Mouse (Mus musculus) limb, embryonic 10.5 days (tissue): ENCODE data around the gene Olfr312. TPM values are rescaled to one million over a fixed set of nuclear protein-coding genes. Genes with fewer than 3 reads are reported as not detected.
A peak's percentile ranks its signal among the peaks of the same experiment; 100 is the strongest.
"Not testable (repeated sequence)": the region's sequence is repeated elsewhere in the genome, so short reads cannot be mapped to it uniquely, and the experiment has no call there.

Source experiments
- DNase-seq: peaks from one replicate; pipeline ENCODE4 v3.0.0-alpha.2; 2017; ENCODE audit warnings: low spot score
- H3K27ac ChIP-seq: fragments of 300-500 bp; sonication (generic); 2 replicates; pipeline ENCODE4 v1.5.1; 2016; ENCODE audit warnings: mild to moderate bottlenecking
- H3K27me3 ChIP-seq: fragments of 300-500 bp; sonication (generic); 2 replicates; pipeline ENCODE4 v1.6.1; 2016; ENCODE audit warnings: low read depth, mild to moderate bottlenecking; ENCODE audit not compliant: poor library complexity, severe bottlenecking
- H3K36me3 ChIP-seq: fragments of 300-500 bp; sonication (generic); 2 replicates; pipeline ENCODE4 v1.6.1; 2016; ENCODE audit warnings: mild to moderate bottlenecking, moderate library complexity
- H3K4me1 ChIP-seq: fragments of 300-500 bp; sonication (generic); 2 replicates; pipeline ENCODE4 v1.6.1; 2016
- H3K4me3 ChIP-seq: fragments of 300-500 bp; sonication (generic); 2 replicates; pipeline ENCODE4 v1.5.1; 2016; ENCODE audit warnings: mild to moderate bottlenecking, moderate library complexity
- H3K9me3 ChIP-seq: fragments of 300-500 bp; sonication (generic); replicated peaks from 2 replicates; pipeline ENCODE4 v1.6.1; 2016; ENCODE audit warnings: mild to moderate bottlenecking
- WGBS: fragments of 180-500 bp; shearing (Covaris S2); methylation state at CpG from one replicate; pipeline ENCODE4 v1.1.7; 2016; 5-methylcytosine and 5-hydroxymethylcytosine counted together
- polyA plus RNA-seq: library from polyadenylated mRNA; unstranded; fragments of >200 nt; fragmentation: Nextera tagmentation; extraction: Ambion mirVana; gene quantifications from 2 replicates; pipeline ENCODE4 v1.2.1, GENCODE M21; 2016

The Olfr312 gene
- polyA plus RNA-seq, 1 experiment from 2014 or later, result not detected

DNA sequence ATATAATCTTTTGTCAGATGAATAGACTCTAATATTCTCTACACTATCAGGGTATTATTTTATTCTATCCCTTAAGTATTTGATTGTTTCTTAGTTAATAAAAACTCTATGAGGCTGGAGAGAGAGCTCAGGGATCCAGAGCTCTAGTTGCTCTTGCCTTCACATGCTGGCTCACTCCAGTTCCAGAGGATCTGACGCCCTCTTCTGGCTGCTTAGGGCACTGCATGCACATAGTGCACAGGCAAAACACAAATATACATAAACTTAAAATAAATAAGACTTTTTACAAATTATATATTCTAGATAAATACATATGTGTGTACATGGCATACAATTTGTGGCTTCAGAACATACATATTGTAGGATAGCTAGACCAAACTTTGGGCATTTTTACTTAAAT, 17.0 kb upstream of the Olfr312 start:
- Histone ChIP-seq H3K36me3 (no peaks in the 10 kb centered on the region), H3K4me3 (no peak overlapping the region), H3K27ac (no peak overlapping the region), H3K4me1 (no peaks in the 10 kb centered on the region), H3K27me3 (no peaks in the 10 kb centered on the region), H3K9me3 (no peaks in the 10 kb centered on the region)
- 3% methylated on average over 1 of the region's 1 CpGs for WGBS
- DNase-seq, result no peak

DNA sequence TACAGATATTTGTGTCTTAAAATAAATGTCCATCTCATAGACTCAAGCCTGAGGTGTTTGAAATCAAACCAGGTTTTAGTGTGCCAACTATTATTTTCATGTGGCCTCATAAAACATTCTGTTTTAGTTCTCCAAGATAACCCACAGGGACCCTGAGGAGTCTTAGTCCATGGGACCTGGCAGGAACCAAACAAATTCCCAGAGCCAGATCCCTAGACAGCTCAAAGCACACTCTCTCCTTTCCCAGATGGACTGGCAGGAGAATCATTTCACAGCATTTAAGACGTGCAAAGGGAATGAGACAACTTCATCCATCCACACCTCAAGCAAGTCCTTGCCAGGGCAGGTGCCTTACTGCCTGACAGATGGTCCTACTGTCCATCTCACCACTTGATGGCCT, 14.3 kb upstream of the Olfr312 start, which contains the start of gene Olfr313:
Gene Olfr313, plus strand, starts transcription at position 301 of the 400 bp plus-strand sequence.
- H3K36me3 ChIP-seq, DNase-seq, H3K4me3 ChIP-seq, H3K4me1 ChIP-seq, H3K27ac ChIP-seq, H3K9me3 ChIP-seq, H3K27me3 ChIP-seq: not testable (repeated sequence)
- WGBS, result 57% methylated on average over 1 of the region's 1 CpGs

DNA sequence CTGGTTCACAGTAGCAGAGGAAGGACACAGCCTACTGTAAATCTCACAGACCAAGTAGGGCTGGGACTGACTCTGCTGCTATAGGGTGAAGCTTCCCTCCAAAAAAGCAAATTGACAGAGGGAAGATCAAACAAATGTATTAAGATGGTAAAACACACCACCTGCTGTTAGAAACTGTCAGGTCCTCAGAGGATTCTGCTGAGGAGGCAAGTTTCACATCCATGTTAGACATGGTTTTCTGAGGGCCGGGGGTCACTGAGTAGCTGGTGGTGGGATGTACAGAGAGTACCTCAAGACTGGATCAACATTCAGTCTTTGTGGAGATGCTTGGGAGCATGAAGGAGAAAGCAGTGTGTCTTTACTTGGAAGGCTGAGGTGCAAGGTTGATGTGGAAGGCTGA, 13.4 kb upstream of the Olfr312 start:
- no peaks in the 10 kb centered on the region for H3K9me3 ChIP-seq
- H3K4me3 ChIP-seq, result no peak overlapping the region
- no peaks in the 10 kb centered on the region for H3K27me3 ChIP-seq
- no peak for DNase-seq
- no peaks in the 10 kb centered on the region for H3K4me1 ChIP-seq
- H3K27ac ChIP-seq, result no peak overlapping the region
- WGBS, result 83% methylated on average over 1 of the region's 1 CpGs
- H3K36me3 ChIP-seq, result no peaks in the 10 kb centered on the region

DNA sequence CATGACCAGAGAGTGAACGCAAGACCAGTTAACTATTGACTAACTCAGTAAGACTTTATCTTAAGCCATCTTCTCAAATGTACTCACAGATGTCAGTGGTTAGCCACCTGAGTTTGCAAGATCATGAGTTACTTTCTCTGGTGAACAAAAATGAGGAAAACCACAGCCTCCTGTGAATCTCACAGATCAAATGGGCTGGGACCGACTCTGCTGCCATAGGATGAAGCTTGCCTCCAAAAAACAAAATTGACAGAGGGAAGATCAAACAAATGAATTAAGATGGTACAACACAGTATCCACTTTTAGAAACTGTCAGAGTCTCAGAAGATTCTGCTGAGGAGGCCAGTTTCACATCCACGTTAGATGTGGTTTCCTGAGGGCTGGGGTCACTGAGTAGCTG, 727 bp downstream of the Olfr312 start:
- H3K27ac ChIP-seq, result no peak overlapping the region
- no peaks in the 10 kb centered on the region for H3K36me3 ChIP-seq
- H3K27me3 ChIP-seq, result no peaks in the 10 kb centered on the region
- H3K4me1 ChIP-seq, result no peaks in the 10 kb centered on the region
- no peaks in the 10 kb centered on the region for H3K9me3 ChIP-seq
- 86% methylated on average over 3 of the region's 3 CpGs for WGBS
- DNase-seq, result no peak
- no peak overlapping the region for H3K4me3 ChIP-seq

DNA sequence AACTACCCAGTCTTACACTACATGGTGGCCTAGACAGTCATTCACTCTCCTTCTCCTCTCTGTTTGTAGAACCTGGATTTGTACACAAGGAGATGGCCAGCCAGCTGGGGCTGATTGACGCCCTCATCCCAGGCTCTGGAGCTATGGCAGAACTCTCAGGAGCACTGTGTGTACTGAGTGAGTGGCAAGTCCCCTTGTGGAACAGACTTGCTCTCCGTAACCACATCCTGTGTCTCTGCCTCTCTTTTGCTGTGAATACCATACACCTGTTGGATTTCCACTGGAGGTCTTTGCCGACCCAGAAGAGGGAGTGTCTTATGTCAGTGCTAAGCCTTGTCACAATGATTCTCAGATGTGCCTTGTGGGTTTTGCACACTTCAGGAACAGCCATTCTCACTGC, 3.5 kb downstream of the Olfr312 start:
- not testable (repeated sequence) for DNase-seq, H3K27ac ChIP-seq, H3K4me3 ChIP-seq, H3K27me3 ChIP-seq, H3K4me1 ChIP-seq, H3K36me3 ChIP-seq, H3K9me3 ChIP-seq
- 76% methylated on average over 3 of the region's 3 CpGs for WGBS

DNA sequence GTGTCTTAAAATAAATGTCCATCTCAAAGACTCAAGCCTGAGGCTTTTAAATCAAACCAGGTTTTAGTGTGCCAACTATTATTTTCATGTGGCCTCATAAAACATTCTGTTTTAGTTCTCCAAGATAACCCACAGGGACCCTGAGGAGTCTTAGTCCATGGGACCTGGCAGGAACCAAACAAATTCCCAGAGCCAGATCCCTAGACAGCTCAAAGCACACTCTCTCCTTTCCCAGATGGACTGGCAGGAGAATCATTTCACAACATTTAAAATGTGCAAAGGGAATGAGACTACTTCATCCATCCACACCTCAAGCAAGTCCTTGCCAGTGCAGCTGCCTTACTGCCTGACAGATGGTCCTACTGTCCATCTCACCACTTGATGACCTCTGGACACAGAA, 9.9 kb downstream of the Olfr312 start, which contains the start of gene Olfr311:
Gene Olfr311, plus strand, starts transcription at position 301 of the 400 bp plus-strand sequence.
- H3K9me3 ChIP-seq, H3K36me3 ChIP-seq, H3K27me3 ChIP-seq, H3K27ac ChIP-seq, H3K4me3 ChIP-seq, DNase-seq, H3K4me1 ChIP-seq: not testable (repeated sequence)

DNA sequence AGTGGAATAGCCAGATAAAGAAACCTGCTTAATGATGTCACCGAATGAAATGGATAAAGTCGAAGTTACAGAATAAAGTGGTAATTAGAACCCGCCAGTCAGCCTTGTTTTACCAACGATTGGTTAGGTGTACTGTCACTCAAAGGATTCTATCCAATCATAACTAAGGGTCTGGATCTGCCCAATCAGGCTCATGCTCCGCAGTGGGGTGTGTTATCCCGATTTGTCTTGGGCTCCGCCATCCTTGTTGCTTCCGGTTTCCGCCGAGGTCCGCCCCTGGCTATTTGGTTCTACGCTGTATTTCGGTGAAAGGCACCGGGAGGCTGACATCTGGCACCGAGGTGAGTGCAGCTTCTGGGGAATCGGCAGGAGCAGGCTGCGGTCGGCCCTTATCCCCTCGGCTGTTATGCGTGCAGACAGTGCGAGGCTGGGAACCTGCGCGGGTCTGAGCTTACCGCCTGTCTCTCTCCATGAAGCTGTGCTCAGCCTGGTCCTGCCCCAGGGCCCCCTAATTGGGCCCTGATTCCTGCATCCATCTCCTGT, 18.0 kb downstream of the Olfr312 start, which contains the start of gene Gm12258:
Gene Gm12258, plus strand, starts transcription at position 240 of the 543 bp plus-strand sequence.
- peak; percentile 86 for DNase-seq
- WGBS, result under 1% methylated on average over 24 of the region's 24 CpGs
- peak within 1 kb of the TSS; percentile 83 for H3K27ac ChIP-seq

DNA sequence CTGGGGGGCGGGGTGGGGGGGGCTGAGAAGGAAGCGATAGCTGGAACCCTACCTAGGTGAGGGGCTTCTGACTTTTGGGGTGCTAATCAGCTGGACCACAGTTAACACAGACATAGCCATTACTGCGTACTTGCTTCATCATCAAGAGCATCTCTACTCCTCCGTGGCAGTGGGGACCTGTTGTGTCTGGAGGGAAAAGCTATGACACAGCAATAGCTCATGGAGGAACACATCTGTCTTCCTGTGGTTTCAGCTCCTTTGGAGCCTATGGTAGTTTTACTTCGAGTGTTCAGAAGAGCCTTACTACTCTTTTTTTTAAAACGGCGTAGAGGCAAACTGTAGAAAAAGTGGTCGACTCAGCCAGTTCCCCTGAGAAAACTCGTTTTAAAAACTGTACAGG, 18.6 kb downstream of the Olfr312 start:
- H3K27ac ChIP-seq, result peak overlapping the region; percentile 83
- H3K27me3 ChIP-seq, result no peaks in the 10 kb centered on the region
- DNase-seq, result no peak
- peaks cover 38% of the 10 kb centered on the region for H3K36me3 ChIP-seq
- H3K4me1 ChIP-seq, result peaks cover 10% of the 10 kb centered on the region
- WGBS, result 51% methylated on average over 9 of the region's 9 CpGs
- H3K4me3 ChIP-seq, result peak overlapping the region; percentile 86
- H3K9me3 ChIP-seq, result no peaks in the 10 kb centered on the region

More for the DNA sequence above, 18.0 kb downstream of the Olfr312 start, which contains the start of gene Gm12258:
- peak within 1 kb of the TSS; percentile 86 for H3K4me3 ChIP-seq
- H3K4me1 ChIP-seq, result peaks cover 10% of the 10 kb centered on the region
- no peaks in the 10 kb centered on the region for H3K27me3 ChIP-seq
- H3K36me3 ChIP-seq, result peaks cover 33% of the 10 kb centered on the region
- H3K9me3 ChIP-seq, result no peaks in the 10 kb centered on the region

DNA sequence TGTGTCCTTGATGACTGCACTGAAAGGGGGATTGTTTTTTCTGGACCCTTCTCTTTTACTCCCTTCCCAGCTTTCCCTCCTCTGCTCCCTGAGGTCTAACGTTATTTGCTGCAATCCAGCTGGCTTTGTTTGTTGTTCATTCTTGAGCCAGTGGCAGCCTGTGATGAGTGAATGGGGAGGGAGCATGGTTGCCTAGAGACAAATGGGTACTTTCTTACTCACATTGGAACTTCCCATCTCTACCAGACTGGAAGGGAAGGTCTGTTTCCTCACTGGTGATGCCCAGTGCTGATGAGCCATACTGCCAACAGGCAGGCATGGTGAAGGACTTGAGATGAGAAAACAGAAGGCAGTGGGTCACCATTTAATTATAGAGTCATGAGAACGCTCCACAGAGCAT, 20.7 kb downstream of the Olfr312 start:
- no peak for DNase-seq
- Histone ChIP-seq H3K4me3 (no peak overlapping the region), H3K4me1 (peaks cover 10% of the 10 kb centered on the region), H3K36me3 (peaks cover 47% of the 10 kb centered on the region), H3K9me3 (no peaks in the 10 kb centered on the region), H3K27me3 (no peaks in the 10 kb centered on the region), H3K27ac (no peak overlapping the region)
- WGBS, result 74% methylated on average over 2 of the region's 2 CpGs

DNA sequence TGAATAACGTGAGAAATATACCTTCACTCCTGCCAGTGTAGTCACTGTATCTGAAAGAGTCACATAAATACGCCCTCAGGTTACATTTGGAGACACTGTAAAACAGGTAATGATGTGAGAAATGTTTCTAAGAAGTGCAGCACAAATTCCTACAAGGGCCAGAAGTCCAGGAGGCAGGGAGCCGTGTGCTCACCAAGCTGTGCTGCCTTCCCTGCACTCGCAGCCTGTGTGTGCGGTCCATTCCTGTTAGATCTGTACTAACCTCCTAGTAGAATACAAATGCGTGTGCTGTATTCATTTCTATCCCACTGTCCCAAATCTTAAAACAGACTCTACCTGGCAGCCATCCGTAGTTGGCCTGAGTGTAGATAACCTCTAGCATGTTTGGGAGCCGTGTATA, 31.7 kb downstream of the Olfr312 start:
- peaks cover 9% of the 10 kb centered on the region for H3K9me3 ChIP-seq
- H3K27me3 ChIP-seq, result no peaks in the 10 kb centered on the region
- H3K4me1 ChIP-seq, result no peaks in the 10 kb centered on the region
- DNase-seq, result no peak
- no peak overlapping the region for H3K4me3 ChIP-seq
- H3K27ac ChIP-seq, result no peak overlapping the region
- 95% methylated on average over 8 of the region's 8 CpGs for WGBS
- H3K36me3 ChIP-seq, result peaks cover 57% of the 10 kb centered on the region

DNA sequence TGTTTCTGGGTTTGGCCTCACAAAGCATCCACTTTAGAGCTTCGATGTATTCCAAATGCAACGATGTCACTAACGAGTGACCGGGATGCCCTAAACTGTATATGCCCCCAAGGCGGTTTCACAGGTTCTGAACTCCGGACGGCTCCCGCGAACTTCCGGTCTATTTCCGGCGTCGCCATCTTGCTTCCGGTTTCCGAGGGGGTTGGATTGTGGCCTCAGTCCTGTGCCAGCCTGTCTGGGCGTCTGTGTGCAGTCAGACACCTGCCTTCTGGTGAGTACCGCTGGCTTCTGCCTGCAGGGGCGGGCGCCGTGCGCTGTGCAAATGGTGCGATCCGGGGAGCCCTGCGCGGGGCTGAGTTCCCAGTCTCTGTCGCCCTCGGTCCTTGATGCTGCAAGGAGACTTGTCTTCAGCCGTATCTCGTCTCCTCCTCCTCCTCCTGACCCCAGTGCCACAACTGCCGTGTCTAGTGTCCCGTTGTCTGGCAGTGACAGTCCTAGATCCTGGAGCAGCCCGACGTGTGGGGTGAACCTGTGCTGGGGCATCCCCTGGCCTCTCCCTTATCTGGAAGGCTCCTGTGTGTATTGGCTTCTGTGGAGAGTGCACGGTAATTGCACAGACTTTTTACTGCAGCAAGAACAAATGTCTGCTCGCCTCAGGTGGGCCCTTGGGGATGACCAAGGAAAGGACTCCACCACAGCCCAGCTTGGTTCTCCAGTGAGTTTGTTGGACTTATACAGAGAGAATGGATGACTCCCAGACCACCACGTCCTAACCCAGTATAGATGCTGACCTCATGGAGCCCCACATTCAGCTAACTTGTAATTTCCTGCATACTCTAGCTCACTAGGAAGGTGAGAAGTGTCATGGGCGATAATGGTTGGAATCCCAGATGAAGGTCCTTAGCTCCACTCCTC, 38.3 kb downstream of the Olfr312 start, which contains the start of gene 2810021J22Rik:
Gene 2810021J22Rik, plus strand, starts transcription at position 178 of the 915 bp plus-strand sequence.
- DNase-seq, result peak; percentile 90
- peak within 1 kb of the TSS; percentile 81 for H3K4me3 ChIP-seq

DNA sequence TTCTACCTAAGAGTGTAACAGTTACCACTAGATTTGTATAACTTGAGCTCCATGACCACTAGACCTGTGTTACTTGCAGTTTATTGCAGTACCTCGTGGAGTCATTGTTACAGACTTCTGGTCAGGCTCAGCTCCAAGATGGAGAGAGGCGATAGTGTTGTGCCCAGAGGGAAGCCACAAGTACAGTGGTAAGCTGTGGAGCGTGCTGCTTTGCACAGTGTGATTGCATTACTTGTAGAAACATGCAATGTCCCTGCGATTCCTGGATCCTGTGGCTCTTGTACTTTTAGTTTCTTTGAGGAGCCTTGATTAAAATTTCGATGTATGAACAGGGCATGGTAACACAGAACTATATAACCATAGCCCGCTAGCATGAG, 38.9 kb downstream of the Olfr312 start:
- no peak for DNase-seq
- Histone ChIP-seq H3K36me3 (peaks cover 30% of the 10 kb centered on the region), H3K4me1 (peaks cover 14% of the 10 kb centered on the region), H3K27ac (peak overlapping the region; percentile 90; the same call in 1 of the 2 replicates), H3K9me3 (no peaks in the 10 kb centered on the region), H3K27me3 (no peaks in the 10 kb centered on the region), H3K4me3 (peak overlapping the region; percentile 81)
- 87% methylated on average over 6 of the region's 6 CpGs for WGBS

More for the DNA sequence above, 38.3 kb downstream of the Olfr312 start, which contains the start of gene 2810021J22Rik:
- H3K36me3 ChIP-seq, result peaks cover 29% of the 10 kb centered on the region
- WGBS, result 6% methylated on average over 37 of the region's 37 CpGs
- no peaks in the 10 kb centered on the region for H3K9me3 ChIP-seq
- peaks cover 14% of the 10 kb centered on the region for H3K4me1 ChIP-seq
- no peaks in the 10 kb centered on the region for H3K27me3 ChIP-seq
- H3K27ac ChIP-seq, result peak within 1 kb of the TSS; percentile 90

DNA sequence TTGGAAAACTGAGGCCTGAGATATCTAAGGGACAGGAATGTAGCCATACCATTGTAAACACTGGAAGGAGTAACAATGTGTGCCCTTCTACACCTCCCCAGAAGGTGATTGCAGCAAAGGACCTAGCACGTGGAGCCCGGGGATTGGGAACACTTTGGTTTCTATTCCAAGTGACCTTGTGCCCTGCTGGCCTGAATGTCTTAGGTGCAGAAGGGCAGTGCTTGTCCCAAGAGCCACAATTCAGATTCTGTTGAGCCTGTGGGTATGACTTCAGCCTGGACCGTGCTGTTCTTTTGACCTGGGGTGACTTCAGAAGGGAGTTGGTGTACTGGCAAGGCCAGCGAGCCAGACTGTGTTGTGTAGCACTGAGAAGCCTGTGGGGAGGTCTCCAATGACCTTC, 41.9 kb downstream of the Olfr312 start:
- no peak overlapping the region for H3K4me3 ChIP-seq

More for the DNA sequence above, 41.9 kb downstream of the Olfr312 start:
- WGBS, result 97% methylated on average over 4 of the region's 4 CpGs
- Histone ChIP-seq H3K27ac (no peak overlapping the region), H3K27me3 (no peaks in the 10 kb centered on the region), H3K36me3 (peaks cover 36% of the 10 kb centered on the region), H3K4me1 (peaks cover 14% of the 10 kb centered on the region), H3K9me3 (no peaks in the 10 kb centered on the region)
- DNase-seq, result no peak
